Mouse (Mus musculus) kidney, adult 2 months (tissue): ENCODE results near the gene Pdx1. TPM values are rescaled to one million over a fixed set of nuclear protein-coding genes. Genes with fewer than 3 reads are reported as not detected.

ENCODE experiments used
- DNase-seq: peaks from one replicate; pipeline ENCODE4 v3.0.0; 2021
- H3K27ac ChIP-seq: fragments of 200-500 bp; 2 replicates; pipeline ENCODE4 v1.5.1; 2012; ENCODE audit warnings: low read depth, low read length, control low read depth, inconsistent platforms; ENCODE audit not compliant: insufficient read depth
- H3K27me3 ChIP-seq: fragments of 200-500 bp; replicated peaks from 2 replicates; pipeline ENCODE4 v1.6.1; 2012; ENCODE audit warnings: mild to moderate bottlenecking, moderate library complexity, low read length, inconsistent platforms; ENCODE audit not compliant: control insufficient read depth, insufficient read depth
- H3K36me3 ChIP-seq: fragments of 200-500 bp; 2 replicates; pipeline ENCODE4 v1.6.1; 2012; ENCODE audit warnings: mild to moderate bottlenecking, moderate library complexity, low read length, inconsistent platforms; ENCODE audit not compliant: control insufficient read depth, insufficient read depth
- H3K4me1 ChIP-seq: fragments of 200-500 bp; 2 replicates; pipeline ENCODE4 v1.6.1; 2011; ENCODE audit warnings: low read length; ENCODE audit not compliant: control insufficient read depth, insufficient read depth
- H3K4me3 ChIP-seq: fragments of 200-500 bp; 2 replicates; pipeline ENCODE4 v1.5.1; 2011; ENCODE audit warnings: mild to moderate bottlenecking, low read depth, low read length, control low read depth; ENCODE audit not compliant: insufficient read depth
- CTCF ChIP-seq: fragments of 200-500 bp; conservative IDR thresholded peaks from 2 replicates; pipeline ENCODE4 v1.5.1; 2011; ENCODE audit warnings: low read depth, mild to moderate bottlenecking, control low read depth, low read length, moderate library complexity, mixed read lengths; ENCODE audit not compliant: insufficient read depth, insufficient read length
- POLR2A ChIP-seq: fragments of 200-500 bp; IDR thresholded peaks from one replicate; pipeline ENCODE4 v1.6.1; 2011; ENCODE audit warnings: low read depth, low read length, control low read depth
- WGBS: fragments of 180-500 bp; shearing (Covaris S2); methylation state at CpG from one replicate; pipeline ENCODE4 v1.1.7; 2018; 5-methylcytosine and 5-hydroxymethylcytosine counted together
- polyA plus RNA-seq: library from polyadenylated mRNA; depleted of rRNA; stranded (reverse); fragments of >200 nt; gene quantifications from 2 replicates; pipeline ENCODE4 v1.2.3, GENCODE M21; 2012

Pdx1 gene
- polyA plus RNA-seq, 1 experiment: not detected

DNA sequence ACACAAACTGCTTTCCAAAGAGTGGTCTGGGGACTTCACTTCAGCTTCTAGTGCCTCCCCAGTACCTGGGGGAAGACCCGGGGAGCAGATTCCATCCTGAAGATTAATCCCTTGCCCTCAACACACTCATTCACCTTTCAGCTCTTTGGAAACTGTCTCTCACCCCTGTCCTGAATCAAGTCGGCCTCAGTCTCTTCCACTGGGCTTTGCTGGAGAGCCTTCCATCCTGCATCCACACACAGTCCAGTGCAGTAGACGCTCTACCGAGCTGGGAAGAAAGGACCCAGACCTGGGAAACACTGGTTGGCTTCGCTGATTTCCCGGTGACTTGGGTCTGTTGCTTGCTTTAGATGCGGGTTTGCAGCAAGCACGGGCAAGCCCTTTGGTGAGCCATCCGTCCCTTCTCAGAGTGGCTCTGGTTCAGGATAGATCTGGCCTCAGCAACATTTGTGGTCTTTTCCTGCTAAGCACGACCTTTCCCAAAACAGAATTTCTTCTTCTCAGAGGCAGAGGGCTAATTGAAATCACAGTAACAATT lies 3.1 kb downstream of the Pdx1 start:
- H3K36me3 ChIP-seq: no peaks in the 10 kb centered on the region
- no peaks in the 10 kb centered on the region for H3K4me1 ChIP-seq
- H3K4me3 ChIP-seq: no peak overlapping the region
- no peak overlapping the region for H3K27ac ChIP-seq
- no peak for TF ChIP-seq CTCF
- TF ChIP-seq POLR2A: no peak
- no peak for DNase-seq
- peaks cover 7% of the 10 kb centered on the region for H3K27me3 ChIP-seq
- 10% methylated on average over 10 of the region's 10 CpGs for WGBS

- Histone ChIP-seq H3K4me3 (no peak overlapping the region), H3K27me3 (peaks cover 7% of the 10 kb centered on the region), H3K4me1 (no peaks in the 10 kb centered on the region), H3K36me3 (no peaks in the 10 kb centered on the region), H3K27ac (no peak overlapping the region)
- TF ChIP-seq POLR2A (no peak), CTCF (no peak)
- 3% methylated on average over 48 of the region's 48 CpGs for WGBS
- no peak for DNase-seq
These were observed 4.7 kb downstream of the Pdx1 start for GRCm38 (mm10) chr5:147274174-147275141.

DNA sequence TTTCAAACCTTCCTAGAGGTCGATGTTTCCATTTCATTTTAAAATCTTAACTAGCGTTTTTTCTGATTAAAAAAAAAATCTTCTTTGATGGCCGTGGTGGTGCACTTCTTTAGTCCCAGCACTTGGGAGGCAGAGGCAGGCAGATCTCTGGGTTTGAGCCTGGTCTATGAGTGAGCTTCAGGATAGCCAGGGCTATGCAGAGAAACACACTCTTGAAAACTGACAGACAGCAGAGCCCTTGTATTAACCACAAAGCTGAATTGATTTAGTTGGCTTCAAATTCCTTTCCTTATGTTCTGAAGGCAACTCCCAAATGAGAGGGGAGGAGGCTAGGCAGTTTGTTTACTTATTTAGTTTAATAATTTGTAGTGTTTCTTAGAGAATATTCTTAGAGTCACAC lies 6.0 kb downstream of the Pdx1 start:
- no peak for TF ChIP-seq POLR2A
- TF ChIP-seq CTCF: no peak
- Histone ChIP-seq H3K36me3 (no peaks in the 10 kb centered on the region), H3K4me3 (no peak overlapping the region), H3K27me3 (peaks cover 5% of the 10 kb centered on the region; the same call in 1 of the 2 replicates), H3K4me1 (no peaks in the 10 kb centered on the region), H3K27ac (no peak overlapping the region)
- DNase-seq: no peak
- WGBS: 15% methylated on average over 3 of the region's 3 CpGs

DNA sequence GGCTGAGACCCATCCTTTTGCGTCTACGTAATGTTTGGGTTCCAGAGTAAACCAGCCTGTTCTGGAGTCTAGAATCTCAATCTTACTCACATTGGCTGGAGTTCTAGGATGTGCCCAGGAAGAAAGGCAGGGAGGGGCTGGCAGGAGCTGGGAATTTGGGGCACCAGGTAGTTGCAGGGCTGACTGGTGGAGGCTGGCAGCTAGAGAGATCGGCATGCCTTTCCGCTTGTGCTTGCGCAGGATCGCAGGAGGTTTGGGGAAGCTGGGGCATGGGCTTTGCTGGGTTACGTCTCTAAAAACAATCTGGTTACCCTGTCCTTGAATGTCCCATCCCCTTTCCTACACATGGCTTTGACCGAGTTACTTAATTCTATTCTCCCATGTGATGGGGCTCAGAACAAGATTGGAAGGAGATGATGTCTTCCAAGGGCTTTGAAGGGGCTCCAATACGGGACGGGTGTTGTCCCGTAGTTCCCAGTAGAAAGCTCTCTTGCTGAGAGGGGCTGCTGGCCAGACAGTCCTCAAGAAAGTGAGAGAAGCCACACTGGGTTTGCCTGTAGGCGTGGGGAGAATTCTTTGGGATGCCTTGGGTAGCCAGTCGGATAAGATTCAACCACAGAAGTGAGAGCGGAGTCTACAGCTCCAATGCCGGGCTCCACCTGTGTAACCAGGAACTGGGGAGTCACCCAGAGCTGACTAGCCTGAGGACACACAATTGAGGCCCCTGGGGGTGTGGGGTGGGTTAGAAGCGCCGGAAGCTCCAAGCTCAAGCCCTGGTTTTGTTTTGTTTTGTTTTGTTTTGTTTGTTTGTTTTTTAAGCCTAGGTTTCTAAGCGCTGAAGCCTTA lies 7.2 kb downstream of the Pdx1 start:
- WGBS: 3% methylated on average over 18 of the region's 18 CpGs
- Histone ChIP-seq H3K27me3 (peaks cover 5% of the 10 kb centered on the region; the same call in 1 of the 2 replicates), H3K4me1 (no peaks in the 10 kb centered on the region), H3K4me3 (no peak overlapping the region), H3K36me3 (no peaks in the 10 kb centered on the region), H3K27ac (no peak overlapping the region)
- no peak for DNase-seq
- TF ChIP-seq POLR2A (no peak), CTCF (no peak)

GRCm38 (mm10) chr5:147277547-147277925 lies 7.8 kb downstream of the Pdx1 start:
- Histone ChIP-seq H3K27ac (no peak overlapping the region), H3K4me3 (no peak overlapping the region), H3K36me3 (no peaks in the 10 kb centered on the region), H3K4me1 (no peaks in the 10 kb centered on the region), H3K27me3 (peaks cover 4% of the 10 kb centered on the region; the same call in 1 of the 2 replicates)
- 1% methylated on average over 13 of the region's 13 CpGs for WGBS
- no peak for DNase-seq
- no peak for TF ChIP-seq CTCF
- no peak for TF ChIP-seq POLR2A

GRCm38 (mm10) chr5:147284365-147284764 lies 14.6 kb downstream of the Pdx1 start:
- Histone ChIP-seq H3K4me1 (no peaks in the 10 kb centered on the region), H3K36me3 (no peaks in the 10 kb centered on the region), H3K27ac (no peak overlapping the region), H3K27me3 (no peaks in the 10 kb centered on the region), H3K4me3 (no peak overlapping the region)
- no peak; the same call in 1 of the 2 replicates for TF ChIP-seq CTCF
- no peak for TF ChIP-seq POLR2A
- WGBS: 73% methylated on average over 4 of the region's 4 CpGs
- DNase-seq: no peak
